Mouse (Mus musculus) lung, postnatal 25 days (tissue): ENCODE measurements at regions not wholly inside any gene's neighbourhood (a gene's known extent, or its start where the extent isn't known, plus 50 kb on each side); places are given as distances from the start of the nearest gene placed in this dataset.
A peak's percentile ranks its signal among the peaks of the same experiment; 100 is the strongest.

Experiments used
- DNase-seq: peaks from one replicate; pipeline ENCODE4 v3.0.0; 2022; ENCODE audit warnings: low spot score

DNA sequence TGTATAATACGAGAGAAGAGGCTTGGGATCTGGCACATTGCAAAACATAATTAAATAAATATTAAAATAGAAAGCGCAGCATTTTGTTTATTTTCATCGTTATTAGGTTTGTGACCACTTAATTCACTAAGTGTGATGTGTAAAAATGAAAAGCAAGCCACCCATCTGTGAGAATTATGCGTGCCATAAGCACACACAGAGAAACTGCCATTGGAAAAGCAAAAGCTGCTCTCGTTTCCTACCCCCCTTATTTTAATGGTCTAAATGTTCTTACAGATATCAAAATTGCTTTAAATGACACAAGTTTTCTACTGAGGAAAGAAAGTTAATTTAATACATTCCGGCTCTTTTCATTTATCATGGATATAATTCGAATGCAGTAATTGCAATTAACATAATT lies 2780.8 kb upstream of the Gm7489 start:
- DNase-seq: no peak

DNA sequence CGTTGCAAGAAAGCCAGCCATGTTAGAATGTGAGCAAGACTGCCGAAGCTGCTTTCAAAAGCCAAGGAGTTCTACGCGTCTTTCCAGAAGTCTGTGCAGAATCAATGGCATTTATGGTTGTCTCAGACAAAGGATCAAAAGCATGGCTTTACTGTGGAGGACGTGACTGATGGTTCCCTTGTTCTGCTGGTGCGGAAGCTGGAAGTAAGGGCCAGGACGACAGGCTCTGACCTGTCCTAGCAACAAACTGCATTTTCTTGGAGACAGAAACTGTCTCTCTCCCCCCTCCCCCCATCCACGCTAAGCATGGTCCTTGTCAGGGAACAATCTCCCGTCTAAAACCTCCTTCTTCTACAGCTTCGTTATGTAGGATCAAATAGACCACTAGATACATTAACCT lies 2780.3 kb upstream of the Gm7489 start:
- DNase-seq: no peak

DNA sequence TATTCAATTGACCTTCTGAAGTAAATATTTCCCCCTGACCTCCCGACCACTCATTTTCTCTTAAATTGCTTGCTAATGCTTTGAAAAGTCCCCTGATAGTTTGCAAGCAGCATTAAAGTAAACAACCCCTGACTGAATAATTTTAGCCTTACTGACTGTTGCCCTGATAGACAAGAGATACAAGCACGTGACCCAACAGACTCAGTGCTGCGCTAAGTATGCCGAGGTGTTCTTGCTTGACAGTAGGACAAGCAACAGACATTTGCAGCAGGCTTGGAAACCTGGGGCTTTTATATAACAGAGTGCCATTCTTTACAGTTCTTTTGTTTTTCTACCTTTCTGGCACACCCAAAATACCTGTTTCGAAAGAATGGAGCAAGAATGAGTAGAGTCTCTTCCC lies 2779.9 kb upstream of the Gm7489 start:
- DNase-seq: no peak

DNA sequence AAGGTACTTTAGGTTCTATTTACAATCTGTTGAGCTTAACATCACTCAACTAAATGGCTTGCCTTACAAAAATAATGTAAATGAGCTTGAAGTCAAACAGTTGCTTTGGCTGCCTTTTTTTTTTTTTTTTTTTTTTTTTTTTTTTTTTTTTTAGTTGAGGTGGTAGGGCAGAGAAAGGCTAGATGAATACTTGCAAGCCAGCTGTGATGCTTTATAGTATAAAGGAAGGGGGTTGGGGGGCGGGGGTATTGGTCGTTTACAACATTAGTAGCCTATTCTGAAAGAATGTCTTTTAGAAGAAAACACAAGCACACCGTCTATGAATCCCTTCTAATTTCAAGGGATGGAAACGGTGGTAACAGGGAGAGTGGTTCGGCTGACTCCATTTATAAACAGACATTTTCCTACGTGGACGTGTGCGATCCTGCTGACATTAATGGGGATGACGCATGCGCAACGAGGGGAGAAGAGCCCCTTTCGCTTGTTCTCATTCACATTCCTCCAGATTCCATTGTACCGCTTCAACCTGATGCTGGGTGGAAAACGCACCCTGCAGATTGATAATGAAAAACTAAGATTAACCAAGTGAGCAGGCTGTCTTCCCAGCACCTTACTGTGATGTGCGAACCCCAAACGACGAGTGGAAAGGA lies 2779.2 kb upstream of the Gm7489 start:
- DNase-seq: no peak

DNA sequence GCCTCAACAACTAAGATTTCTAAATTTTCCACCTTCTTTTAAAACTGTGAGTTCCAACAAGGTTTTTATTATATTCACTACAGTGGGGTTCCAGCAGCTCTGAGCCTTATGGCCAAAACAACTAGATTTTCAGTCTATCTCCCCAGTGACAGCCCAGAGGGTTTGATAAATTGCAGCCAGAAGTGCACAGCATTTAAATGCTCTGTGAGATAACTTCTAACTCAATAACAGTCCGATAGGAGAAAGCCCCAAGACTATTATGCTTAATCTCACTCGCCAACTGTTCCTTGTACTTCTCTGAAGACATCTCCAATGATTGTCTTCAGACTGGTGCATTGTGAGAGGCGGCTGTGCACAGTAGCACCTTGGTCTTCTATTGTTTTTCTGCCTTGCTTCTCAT lies 2774.5 kb upstream of the Gm7489 start:
- DNase-seq: no peak

DNA sequence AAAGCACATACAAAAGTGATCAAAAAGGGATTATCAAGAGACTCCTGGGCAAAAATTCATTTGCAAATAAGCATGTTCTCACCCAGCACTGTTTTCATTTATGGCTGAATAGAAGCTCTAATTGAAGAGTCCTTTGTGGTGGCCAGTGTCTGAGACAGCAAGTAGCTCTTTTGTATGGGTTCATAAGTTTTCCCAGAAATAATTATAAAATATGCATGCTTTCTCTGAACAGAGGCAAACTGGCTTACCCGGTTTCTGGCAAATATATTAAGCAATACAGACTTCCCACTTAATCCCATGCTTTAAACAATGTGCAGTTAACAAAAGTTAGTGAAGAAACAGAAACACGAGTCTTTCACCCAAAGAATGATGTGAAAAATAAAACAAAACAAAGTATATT lies 2758.8 kb upstream of the Gm7489 start:
- DNase-seq: no peak

DNA sequence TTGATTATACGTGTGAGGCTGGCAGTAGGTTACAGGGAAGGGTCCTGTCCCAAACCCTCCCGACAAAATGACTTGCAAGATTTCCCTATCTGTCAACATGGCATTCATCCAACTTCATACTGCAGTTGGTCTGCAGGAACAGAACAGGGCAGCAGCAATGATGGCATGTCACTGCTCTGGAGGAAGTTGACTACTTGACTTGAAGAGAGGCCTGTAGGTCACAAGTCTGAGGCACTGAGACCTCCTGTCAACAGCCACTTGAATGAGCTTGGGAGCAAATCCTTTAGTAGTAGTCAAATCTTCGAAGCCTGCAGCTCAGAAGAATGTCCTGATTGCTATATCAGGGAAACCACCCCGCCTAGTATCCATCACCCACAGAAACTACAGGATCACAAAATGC lies 2753.7 kb upstream of the Gm7489 start:
- DNase-seq: no peak

DNA sequence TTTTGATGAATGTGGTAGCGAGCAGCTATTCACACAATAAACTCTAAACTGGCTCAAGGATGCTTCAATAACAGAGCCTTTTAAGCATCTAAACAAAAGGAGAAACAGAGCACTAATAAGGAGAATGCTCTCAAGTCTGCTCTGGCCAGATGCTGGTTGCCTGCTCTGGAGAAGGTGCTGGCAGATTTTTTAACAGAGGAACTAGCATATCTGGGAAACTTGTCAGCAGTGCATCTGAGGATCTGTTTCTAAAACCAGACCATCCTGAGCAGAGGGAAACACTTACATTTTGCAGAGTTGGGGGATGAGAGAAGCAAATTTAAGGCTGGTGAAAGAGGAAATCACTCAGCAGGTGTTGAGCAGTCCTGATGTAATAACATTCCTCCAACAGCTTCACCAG lies 2748.6 kb upstream of the Gm7489 start:
- DNase-seq: no peak

DNA sequence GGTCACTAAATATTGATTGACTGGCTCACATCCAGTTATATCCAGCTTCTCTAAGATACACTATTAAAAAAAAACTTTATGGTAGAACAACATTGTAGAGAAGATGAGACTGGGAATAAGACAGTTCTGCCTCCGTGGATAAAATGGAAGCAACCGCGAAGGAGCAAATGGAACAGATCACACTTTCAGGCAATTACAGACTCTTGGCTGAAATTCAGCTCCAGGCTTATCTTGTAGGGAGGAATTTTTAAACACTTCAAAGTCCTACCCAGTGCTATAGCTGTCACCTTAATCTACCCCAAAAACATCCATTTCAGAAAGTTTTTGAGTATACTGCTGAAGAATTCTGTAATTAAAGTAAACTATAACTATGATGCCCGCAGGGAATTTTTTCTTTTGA lies 2745.2 kb upstream of the Gm7489 start:
- DNase-seq: peak; percentile 2

DNA sequence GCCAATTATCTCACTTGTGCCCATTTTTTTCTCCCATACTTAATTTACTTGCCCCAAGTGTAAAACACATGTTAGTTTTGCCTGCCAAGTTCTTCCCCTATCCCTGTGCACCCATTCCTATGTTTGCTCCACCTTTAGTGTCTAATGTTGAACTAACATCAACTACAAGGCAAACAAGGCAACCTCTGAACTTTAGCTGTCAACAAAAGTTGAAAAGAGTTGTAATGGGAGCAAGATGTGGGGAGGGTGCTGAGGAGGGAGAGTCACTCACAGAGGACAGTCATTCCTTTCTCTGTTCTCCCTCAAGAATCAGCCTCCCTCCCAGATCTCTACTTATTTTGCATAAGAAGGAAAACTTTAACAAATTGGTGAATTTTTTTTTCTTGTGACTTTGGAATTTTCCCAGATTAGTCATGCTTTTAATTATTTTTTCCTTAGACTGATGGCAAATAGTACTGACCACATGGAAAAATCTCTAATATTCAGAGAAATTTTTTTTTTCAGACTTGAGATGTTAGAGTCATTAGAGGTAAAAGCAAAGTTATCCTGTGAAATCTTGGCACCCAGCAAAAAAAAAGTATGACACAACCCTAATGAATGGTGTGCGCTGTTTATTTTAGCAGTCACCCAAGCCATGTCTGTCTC lies 2710.6 kb upstream of the Gm7489 start:
- DNase-seq: no peak

DNA sequence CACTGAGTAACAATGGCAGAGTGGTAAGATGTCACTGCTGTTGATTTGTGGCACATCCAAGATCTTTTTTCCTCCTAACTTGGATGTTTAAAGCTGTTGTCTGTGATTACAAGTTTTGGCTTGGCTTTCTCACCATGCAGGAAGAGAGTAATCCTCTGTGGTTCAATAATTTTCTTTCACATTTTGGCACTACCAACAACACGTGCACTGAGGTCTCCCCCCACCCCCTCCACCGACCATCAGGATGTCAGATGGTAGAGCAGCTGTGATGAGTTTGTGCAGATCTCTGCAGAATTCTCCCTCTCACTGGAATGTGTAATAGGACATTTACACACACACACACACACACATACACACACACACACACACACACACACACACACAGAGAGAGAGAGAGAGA lies 2708.2 kb upstream of the Gm7489 start:
- no peak for DNase-seq

DNA sequence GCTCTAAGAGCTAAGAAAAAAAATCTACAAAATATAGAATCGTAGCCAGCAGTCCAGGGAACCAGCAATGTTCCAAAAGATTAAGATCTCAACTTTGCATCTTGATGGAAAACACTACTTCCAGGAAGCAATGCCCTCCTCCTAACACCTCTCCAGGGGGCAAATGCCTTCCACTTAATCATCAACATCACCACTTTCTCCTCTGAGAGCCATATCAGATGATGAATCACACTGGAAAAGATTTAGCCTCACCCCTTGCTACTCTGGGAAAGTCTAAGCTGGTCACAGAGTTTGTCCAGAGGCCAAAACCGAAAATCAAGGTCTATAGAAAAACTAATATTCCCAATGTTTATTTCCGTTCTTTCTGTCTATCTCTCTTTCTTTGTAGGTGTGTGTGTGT lies 2695.6 kb upstream of the Gm7489 start:
- no peak for DNase-seq

DNA sequence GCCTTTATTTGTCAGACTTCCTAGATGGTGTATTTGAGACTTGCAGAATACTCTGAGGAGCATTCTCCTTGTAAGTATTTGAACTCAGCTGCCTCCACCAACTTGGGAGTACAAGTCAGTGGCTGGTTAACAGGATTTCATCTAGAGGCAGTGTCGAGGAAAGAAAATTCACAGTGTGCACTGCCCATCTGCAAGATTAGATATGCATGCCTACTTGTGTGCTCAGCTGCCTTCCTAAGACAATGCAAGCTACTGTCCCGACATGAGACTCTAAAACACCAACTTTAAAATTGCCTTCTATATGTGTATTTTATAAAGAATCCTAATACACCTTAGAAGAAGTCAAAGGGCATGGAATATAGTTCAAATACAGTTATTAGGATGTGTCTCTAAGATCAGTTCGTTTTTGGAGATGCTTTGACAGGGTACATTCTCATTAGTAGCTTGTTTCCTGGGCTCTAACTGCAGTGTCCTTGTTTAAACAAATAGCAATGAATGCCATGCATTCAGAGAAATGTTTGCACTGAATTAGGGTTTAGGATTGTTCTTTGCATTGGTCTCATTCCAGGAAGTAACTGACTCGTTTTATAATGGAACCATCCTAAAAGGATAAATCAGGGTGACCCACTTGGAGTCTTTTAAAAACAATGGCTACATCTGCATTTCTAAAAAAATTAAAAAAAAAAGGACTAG lies 2687.1 kb upstream of the Gm7489 start:
- no peak for DNase-seq

DNA sequence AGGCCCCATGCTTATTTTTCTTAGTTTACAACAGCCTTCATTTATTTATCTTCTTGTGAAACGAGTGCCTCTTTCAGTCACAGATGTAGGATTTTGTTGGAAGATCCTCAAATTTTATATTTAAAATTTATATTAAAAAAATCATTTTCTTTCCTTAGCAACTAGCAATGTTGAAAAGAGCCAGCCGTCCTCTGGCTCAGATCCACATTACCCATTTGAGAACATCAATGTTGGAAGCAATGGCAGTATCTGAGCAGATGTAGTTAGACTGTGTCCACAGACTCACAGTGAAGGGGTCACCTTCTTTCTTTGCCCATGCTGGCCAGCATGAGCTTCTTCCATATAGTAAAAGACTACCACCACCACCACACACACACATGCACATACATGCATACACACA lies 2681.4 kb upstream of the Gm7489 start:
- no peak for DNase-seq

DNA sequence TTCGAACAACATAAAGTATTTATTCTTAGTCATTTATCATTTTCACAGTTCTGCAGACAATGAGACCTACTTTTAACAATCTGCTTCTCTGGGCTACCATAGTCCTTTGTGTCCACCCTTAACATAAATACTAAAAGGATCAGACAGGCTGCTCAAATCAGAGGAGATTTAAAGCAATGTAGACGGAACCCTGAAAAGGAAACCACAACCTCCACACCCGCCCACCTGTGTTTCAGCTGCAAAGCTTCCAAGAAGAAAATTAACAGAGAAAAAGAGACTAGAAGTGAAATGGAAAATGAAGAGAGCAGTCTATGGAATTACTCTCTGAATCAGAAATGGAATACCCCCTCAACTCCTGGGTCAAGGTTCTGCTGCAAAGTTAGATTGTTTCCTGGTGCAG lies 2678.7 kb upstream of the Gm7489 start:
- no peak for DNase-seq

DNA sequence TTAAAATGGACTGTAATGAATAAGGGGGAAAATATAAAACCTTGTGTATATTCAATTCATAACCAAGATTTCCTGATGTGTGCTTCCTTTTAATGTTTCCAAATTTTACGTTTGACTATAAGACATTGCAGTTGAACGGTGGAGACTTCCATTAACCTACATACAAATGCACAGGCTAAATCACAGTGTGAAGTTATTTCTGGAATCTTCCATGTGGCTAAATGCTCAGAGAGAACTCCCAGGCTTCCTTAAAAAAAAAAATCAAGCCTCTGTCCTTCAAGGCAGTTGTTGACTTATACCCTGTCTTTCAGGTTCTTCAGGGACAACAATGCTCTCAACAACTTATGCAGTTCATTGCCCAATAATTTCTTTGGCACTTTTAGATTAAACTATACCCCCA lies 2677.9 kb upstream of the Gm7489 start:
- no peak for DNase-seq

DNA sequence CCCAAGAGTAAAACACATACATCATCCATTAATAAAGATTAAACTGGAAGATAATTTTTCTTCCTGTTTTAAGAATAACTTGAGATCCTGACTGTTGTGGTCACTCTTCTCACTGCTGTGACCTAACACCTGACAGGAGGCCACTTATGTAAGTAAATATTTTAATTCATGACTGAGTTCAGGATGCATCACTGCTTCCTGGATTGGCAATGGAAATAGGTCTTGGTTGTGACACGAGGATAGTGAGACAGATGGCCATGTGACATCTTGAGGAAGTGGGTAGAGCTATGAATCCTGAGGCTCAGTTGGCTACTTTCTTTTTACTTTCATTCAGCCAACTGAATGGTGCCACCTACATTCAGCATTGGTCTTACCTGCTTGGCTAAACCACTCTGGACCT lies 2649.8 kb upstream of the Gm7489 start:
- no peak for DNase-seq

DNA sequence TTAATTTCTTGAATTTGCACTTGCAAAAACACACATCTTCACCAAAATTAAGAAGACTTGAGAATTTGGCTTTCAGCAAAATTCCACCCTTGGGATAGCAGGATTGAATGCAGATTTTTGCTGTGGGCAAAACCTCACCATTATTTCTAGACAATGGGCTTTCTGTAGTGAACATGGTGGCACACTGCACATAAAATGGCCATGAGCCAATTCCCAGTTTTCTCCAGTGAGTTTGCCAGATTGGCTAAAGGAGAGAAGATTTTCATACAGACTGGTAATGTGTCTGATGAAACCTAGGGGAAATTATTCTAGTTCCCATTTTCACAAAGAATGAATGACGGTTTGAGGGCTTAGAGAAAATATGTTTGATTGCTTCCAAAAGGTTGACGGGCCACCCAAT lies 2640.1 kb upstream of the Gm7489 start:
- DNase-seq: no peak

DNA sequence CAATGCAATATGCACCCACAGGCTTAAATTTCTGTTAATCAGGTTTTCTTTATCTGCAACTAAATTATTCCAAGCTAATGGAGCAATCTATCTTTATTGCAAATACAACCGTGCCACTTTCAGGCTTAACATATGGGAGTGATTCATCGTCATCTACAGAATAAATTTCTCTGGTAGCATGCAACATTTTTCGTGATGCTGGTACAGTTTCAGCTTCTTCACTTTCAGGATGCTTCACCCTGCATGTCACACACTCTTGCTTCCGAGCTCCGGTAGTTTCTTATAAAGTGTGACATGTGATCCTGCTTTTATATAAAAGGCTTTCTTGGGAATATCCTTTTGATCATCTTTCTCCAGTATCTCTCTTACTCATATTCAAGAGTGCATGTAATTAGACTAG lies 2637.4 kb upstream of the Gm7489 start:
- no peak for DNase-seq

DNA sequence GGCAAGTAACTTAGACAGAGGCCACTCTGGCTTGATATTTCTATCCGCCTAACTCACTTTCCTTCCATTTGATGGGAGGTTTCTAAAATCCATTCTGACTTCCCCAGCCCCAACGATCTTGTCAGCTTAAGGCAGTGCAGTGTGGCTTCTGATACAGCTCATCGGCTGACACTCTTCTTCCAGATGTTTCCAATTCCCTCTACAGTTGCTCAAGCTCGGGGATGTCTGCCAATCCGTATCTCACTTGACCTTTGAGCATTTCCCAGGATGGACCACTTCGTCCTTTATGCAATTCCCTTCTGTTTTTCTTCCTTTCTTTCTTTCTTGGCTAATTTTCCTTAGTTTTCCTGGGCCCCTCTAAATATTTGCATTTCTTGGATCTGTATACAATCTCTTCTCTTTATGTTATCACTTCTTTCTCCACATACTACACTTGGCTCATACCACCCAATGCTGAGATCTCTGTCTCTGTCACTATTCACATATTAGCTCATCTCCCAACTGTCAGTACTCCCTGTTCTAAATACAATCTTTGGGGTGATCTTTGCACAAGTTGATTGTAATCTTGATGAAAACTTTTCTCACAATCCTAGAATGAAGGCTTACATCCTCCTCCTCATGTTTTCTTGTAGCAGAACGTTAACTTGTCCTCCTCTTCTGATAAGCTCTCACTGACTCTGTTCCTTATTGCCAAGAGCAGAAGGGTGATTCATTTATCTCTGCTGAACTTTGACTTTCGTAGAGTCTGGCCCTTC lies 2636.5 kb upstream of the Gm7489 start:
- peak; percentile 35 for DNase-seq

DNA sequence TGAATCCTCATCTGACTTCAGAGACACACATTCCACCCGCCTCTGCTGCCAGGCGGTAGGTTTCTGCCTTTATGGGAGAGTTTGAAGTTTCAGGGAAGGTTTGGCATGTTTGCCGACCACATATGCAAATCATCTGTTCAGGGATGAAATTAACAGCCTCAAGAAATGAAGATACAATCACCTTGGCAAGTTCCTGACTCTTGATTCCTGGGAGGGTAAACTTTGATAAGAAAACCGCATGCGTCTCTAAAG lies 2636.0 kb upstream of the Gm7489 start:
- no peak for DNase-seq

DNA sequence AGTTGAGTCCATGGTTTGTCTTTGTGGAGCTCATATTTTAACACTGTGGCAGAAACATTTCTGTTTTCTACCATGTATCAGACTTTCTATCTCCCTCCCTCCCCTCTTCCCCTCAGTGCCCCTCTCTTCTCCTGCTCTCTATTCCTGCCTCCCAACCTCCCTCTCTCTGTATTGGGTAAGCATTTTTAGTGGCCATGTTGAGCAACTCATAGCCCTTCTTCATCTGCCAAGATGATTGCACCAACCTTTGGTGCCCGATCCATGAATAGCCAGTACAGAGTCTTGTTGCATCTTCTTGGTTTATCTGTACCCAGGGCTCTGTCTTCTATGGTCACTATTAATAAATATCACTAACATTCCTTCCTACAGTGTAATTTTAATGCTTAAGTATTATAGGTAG lies 2630.6 kb upstream of the Gm7489 start:
- no peak for DNase-seq

DNA sequence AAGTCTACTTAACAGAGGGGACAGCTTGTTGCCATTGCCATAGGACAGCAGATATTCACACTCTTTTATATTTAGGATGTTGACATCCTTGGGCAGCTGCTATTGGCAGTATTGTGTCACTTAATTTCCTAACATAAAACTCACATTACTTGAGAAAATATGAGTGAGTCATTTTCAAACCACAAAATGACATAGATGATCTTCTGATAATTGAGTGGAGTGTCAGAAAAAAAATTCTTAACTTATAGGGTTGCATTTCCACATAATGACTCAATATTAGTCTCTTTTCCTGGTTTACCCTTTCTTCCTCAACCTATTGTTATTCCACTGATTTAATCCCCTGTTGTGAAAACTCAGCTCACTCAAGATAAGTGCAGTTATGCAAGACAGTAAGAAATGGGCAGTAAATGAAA lies 2629.5 kb upstream of the Gm7489 start:
- no peak for DNase-seq
